Mouse (Mus musculus) brown adipose tissue, adult 24 weeks (tissue): ENCODE measurements at regions not wholly inside any gene's neighbourhood (a gene's known extent, or its start where the extent isn't known, plus 50 kb on each side); places are given as distances from the start of the nearest gene placed in this dataset.
"Not testable (repeated sequence)": the region's sequence is repeated elsewhere in the genome, so short reads cannot be mapped to it uniquely, and the experiment has no call there.

Experiments used
- H3K27ac ChIP-seq: fragments of 200-500 bp; replicated peaks from 2 replicates; pipeline ENCODE4 v1.5.1; 2012; ENCODE audit warnings: low read depth, mild to moderate bottlenecking, low read length
- H3K4me1 ChIP-seq: fragments of 200-500 bp; 2 replicates; pipeline ENCODE4 v1.6.1; 2012; ENCODE audit warnings: low read length, mixed read lengths; ENCODE audit not compliant: control insufficient read depth, insufficient read depth, insufficient read length
- H3K4me3 ChIP-seq: fragments of 200-500 bp; 2 replicates; pipeline ENCODE4 v1.5.1; 2012; ENCODE audit warnings: low read depth, mild to moderate bottlenecking, low read length, moderate library complexity; ENCODE audit not compliant: insufficient read depth

- Histone ChIP-seq H3K4me3 (no peak overlapping the region), H3K4me1 (no peaks in the 10 kb centered on the region), H3K27ac (no peak overlapping the region)
Measured at GRCm38 (mm10) chr5:133898025-133898598, 201.4 kb upstream of the Castor2 start.

GRCm38 (mm10) chr5:133890728-133891127 is 208.8 kb upstream of the Castor2 start:
- no peak overlapping the region for H3K27ac ChIP-seq
- H3K4me3 ChIP-seq, result no peak overlapping the region
- no peaks in the 10 kb centered on the region for H3K4me1 ChIP-seq

GRCm38 (mm10) chr5:133889841-133890240 is 209.7 kb upstream of the Castor2 start:
- Histone ChIP-seq H3K4me1 (no peaks in the 10 kb centered on the region), H3K4me3 (no peak overlapping the region), H3K27ac (no peak overlapping the region)

DNA sequence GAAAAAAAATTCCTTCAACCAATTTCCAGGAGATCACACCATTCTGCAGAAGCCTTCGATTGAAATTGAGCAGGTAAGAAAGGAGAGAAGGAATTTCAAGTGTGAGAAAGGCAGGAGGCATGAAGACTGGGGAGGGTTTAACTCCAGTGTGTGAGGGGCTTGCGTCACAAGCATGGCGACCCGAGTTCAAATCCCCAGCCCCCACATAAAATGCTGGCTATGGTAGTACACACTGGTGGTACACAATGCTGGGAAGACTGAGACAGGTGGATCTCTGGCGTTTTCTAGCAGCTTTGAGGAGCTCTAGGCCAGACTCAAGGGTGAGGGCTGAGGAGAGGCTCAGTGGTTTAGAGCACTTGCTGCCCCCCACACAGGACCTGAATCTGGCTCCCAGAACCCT is 214.0 kb upstream of the Castor2 start:
- no peaks in the 10 kb centered on the region for H3K4me1 ChIP-seq
- H3K27ac ChIP-seq, result no peak overlapping the region
- H3K4me3 ChIP-seq, result no peak overlapping the region

- Histone ChIP-seq H3K4me3 (no peak overlapping the region), H3K4me1 (no peaks in the 10 kb centered on the region), H3K27ac (no peak overlapping the region)
Measured at GRCm38 (mm10) chr5:133885016-133885415, 214.5 kb upstream of the Castor2 start.

GRCm38 (mm10) chr5:133884593-133884992 is 214.9 kb upstream of the Castor2 start:
- H3K4me1 ChIP-seq, result no peaks in the 10 kb centered on the region
- H3K4me3 ChIP-seq, result no peak overlapping the region
- no peak overlapping the region for H3K27ac ChIP-seq

DNA sequence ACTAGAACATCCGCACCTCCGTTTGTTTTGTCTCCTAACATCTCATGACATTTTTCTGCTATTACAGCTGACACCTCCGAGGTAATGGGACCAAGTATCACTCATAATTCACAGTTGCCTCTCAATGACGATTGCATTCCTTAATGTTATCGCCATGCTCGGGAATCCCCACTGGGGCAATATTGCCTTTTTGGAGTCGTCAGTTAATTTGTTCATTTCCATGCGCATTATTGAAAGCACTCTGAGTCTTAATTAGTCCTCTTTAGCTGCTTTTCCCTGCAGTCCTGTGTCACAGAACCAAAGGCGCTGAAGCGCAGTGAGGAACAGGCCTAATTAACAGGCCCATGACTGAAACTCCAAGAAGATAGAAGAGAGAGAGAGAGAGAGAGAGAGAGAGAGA is 255.0 kb upstream of the Castor2 start:
- Histone ChIP-seq H3K4me3 (no peak overlapping the region), H3K4me1 (no peaks in the 10 kb centered on the region), H3K27ac (no peak overlapping the region)

- not testable (repeated sequence) for H3K27ac ChIP-seq, H3K4me1 ChIP-seq, H3K4me3 ChIP-seq
Measured at GRCm38 (mm10) chr5:133842059-133842706, 257.3 kb upstream of the Castor2 start.

- H3K4me1 ChIP-seq, result no peaks in the 10 kb centered on the region
- no peak overlapping the region for H3K27ac ChIP-seq
- H3K4me3 ChIP-seq, result no peak overlapping the region
Measured at GRCm38 (mm10) chr5:133838286-133838685, 261.2 kb upstream of the Castor2 start.

GRCm38 (mm10) chr5:133833217-133833616 is 266.3 kb upstream of the Castor2 start:
- Histone ChIP-seq H3K4me3 (no peak overlapping the region), H3K4me1 (no peaks in the 10 kb centered on the region), H3K27ac (no peak overlapping the region)

- H3K4me3 ChIP-seq, result no peak overlapping the region
- H3K27ac ChIP-seq, result no peak overlapping the region
- H3K4me1 ChIP-seq, result no peaks in the 10 kb centered on the region
Measured at GRCm38 (mm10) chr5:133828226-133828625, 271.3 kb upstream of the Castor2 start.

GRCm38 (mm10) chr5:133823871-133824270 is 275.6 kb upstream of the Castor2 start:
- Histone ChIP-seq H3K27ac (no peak overlapping the region), H3K4me1 (no peaks in the 10 kb centered on the region), H3K4me3 (no peak overlapping the region)

GRCm38 (mm10) chr5:133821273-133821672 is 278.2 kb upstream of the Castor2 start:
- H3K4me3 ChIP-seq, result no peak overlapping the region
- H3K27ac ChIP-seq, result no peak overlapping the region
- H3K4me1 ChIP-seq, result no peaks in the 10 kb centered on the region

- no peaks in the 10 kb centered on the region for H3K4me1 ChIP-seq
- H3K27ac ChIP-seq, result no peak overlapping the region
- H3K4me3 ChIP-seq, result no peak overlapping the region
Measured at GRCm38 (mm10) chr5:133815462-133815861, 284.0 kb upstream of the Castor2 start.

DNA sequence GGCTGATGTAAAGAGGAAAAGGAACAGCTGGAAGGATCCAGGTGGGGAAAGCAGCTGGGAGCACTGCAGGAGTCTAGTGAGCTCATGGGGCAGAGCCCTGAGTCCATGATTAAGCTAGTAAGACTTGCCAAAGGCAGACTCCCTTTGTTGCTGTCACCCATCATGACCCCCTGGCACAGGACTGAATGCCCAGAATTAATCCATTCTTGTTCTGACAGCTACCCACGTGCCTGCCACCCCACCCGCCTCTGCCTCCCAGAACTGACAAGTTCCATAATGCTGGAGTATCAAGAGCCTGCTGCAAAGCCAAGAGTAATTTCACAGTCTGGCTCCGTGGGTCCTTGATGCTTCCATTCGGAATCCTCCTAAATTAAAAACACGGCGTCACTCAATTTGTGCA is 285.1 kb upstream of the Castor2 start:
- Histone ChIP-seq H3K27ac (no peak overlapping the region), H3K4me3 (no peak overlapping the region), H3K4me1 (no peaks in the 10 kb centered on the region)

- Histone ChIP-seq H3K4me3 (no peak overlapping the region), H3K27ac (no peak overlapping the region), H3K4me1 (no peaks in the 10 kb centered on the region)
Measured at GRCm38 (mm10) chr5:133812216-133812615, 287.3 kb upstream of the Castor2 start.
